Mouse (Mus musculus): ENCODE data around the gene Col18a1. TPM values are rescaled to one million over a fixed set of nuclear protein-coding genes. Genes with fewer than 3 reads are reported as not detected.

Gene Col18a1
- total RNA-seq, 1 experiment from 2014 or later = 26.1 TPM

DNA sequence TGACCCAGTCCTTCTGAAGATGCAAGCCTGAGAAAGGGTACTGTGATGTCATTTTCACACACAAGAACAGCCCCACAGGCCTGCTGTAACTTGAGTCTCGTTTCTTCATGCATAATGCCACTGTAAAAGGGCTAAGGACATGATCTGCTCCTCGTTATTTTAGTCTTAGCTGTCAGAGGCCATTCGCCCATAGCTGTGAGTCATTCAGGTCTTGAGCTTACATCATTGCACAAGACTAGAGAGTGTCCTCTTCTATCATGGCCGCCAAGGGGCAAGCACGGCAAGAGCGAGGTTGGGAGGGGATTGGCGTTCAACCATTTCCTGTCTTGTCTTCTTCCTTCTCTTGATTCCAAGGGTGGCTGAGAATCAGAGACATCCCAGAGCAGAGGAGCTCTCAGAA is 150.3 kb downstream of the Col18a1 start:
- DNase-seq = no peak

DNA sequence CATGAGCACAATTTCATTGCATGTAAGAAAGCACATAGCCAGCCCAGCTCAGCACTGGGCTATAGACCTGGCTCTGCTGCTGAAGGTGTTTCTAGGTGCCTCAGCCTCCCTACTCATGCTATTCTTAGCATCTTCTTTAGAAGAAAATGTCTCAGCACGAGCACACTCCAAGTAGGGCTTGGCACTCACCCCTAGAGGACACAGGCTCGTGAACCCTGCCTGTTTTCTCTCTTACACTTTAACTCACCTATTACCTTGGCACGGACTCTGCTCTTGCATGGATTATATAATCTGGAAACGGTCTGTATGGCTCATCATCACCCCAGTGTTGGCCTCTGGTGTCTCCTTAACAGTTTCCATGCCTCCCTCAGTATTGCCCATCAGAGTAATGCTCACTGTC is 154.7 kb downstream of the Col18a1 start:
- no peak for DNase-seq

GRCm38 (mm10) chr10:77008698-77009097 is 157.7 kb downstream of the Col18a1 start:
- no peak for DNase-seq

DNA sequence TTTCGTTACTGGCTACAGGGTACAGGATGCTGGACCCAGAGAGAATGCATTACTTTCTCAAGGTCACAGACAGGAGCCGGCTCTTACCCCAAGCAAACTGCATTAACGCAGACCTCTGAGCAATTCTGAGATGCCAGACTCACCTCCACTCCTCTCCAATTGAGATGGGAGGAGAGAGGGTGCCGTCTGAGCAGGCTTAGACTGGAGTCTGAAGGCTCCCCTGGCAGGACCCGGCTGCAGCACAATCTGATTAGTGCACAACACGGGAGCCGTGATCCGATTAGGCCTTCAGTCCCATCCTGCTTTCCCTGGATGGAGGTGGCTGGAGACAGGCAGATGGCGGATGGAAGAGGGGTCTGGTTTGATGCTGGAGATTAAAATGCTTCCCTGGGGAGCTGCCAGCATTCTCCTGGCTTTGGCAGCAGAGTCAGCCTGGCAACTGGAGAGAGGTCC is 158.2 kb downstream of the Col18a1 start:
- DNase-seq = peak; percentile 54

DNA sequence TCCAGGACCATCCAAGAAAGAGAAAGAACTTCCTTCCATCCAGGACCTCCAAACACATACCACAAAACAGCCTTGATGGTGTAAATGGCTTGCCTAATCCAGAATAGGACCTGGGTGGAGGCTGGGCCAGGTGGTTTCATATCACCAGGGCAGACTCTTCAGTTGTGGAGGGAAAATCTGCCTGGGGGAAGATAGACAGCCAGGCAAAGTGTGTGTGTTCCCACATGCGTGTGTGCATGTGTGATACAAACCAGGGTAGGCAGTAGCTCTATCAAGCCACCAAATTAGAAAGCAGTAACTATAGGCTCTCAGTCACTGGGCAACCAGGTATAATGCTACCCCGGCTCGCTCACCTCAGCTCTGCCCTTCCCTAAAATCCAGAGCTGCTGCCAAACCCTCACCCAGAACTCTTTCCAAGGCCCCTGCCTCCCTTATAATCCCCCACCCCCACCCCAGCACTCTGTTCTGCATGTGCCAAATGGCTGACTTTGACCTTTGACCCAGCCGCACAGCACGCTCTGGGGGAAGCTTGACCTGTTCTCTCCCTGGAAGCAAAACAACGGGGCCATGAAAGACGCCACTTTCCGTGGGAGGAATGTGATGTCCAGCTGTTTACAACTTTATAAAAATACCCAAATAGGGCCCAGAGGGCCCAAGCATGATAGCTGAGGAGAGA is 158.8 kb downstream of the Col18a1 start:
- DNase-seq = no peak

DNA sequence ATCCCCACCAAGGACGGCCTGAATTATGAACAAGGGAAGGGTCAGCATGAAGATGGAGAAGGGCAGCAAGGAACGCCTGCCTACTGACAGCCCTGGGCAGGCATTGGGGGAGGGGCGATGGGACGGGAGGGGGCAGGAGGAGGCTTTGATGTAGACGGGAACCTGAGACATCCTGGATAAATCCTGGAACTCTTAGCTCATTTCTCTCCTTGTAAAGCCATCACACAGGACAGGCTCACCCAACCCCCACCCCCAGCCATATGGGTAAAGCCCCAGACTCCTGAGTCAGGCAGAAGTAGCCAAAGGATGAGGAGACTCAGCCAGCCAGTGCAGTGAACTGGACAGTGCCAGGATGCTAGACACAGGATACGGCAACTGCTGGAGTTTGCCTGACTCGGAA is 161.4 kb downstream of the Col18a1 start:
- no peak for DNase-seq

Other genes starting within 250 kb of the Col18a1 start
- 27.3 and 31.6 TPM in 2 replicates for gene Pcbp3, start 204.7 kb downstream of the Col18a1 start, total RNA-seq (2021)
- 18.0 and 21.1 TPM in 2 replicates for gene Slc19a1, start 134.3 kb downstream of the Col18a1 start, total RNA-seq (2021)
- 69.1 and 75.7 TPM in 2 replicates for gene Pofut2, start 92.7 kb upstream of the Col18a1 start, total RNA-seq (2021)

Data from adrenal gland, postnatal 25 days (tissue).